Comparison of ENCODE assay signal across 13 mouse cellular contexts in genomic region chr2:166522612-166523120, GRCm38 (mm10).
DNase-seq lines count a peak whose midpoint lies in the region; ATAC-seq and TF ChIP-seq lines count a peak whose summit lies in the region.
"Had no signal": no experiment of that assay in that cellular context is flagged by ENCODE, and none has a peak within 500 bp of the region (broad histone marks: within the 10 kb centered on the region; RNA-seq: fewer than 3 reads in every experiment).

No protein-coding gene starts in this region.

- H3K27ac ChIP-seq in heart, embryonic 12.5 days (ENCODE audit: poor library complexity, severe bottlenecking) = peak overlapping the region; percentile 95
- no peak overlapping the region for H3K27ac ChIP-seq in lung, postnatal 0 days (ENCODE audit: low read length)
- peak overlapping the region; percentile 55 for H3K27ac ChIP-seq in intestine, embryonic 16.5 days (ENCODE audit: low read length)
- H3K27ac ChIP-seq in stomach, postnatal 0 days (replicated peaks) = peak overlapping the region; percentile 67; the same call in 1 of the 2 replicates
- H3K27ac ChIP-seq: left cerebral cortex, adult 2 months had no signal

- H3K27me3 ChIP-seq in heart, embryonic 12.5 days (replicated peaks) = no peaks in the 10 kb centered on the region
- H3K27me3 ChIP-seq in lung, postnatal 0 days (replicated peaks; ENCODE audit: insufficient read depth, low read length) = no peaks in the 10 kb centered on the region
- no peaks in the 10 kb centered on the region for H3K27me3 ChIP-seq in intestine, embryonic 16.5 days (replicated peaks; ENCODE audit: control insufficient read depth, insufficient read depth, low read length)
- no peaks in the 10 kb centered on the region; the same call in 1 of the 2 replicates for H3K27me3 ChIP-seq in stomach, postnatal 0 days (ENCODE audit: control insufficient read depth, insufficient read depth, low read length)

- intact Hi-C loops in heart, postnatal 14 days (cut with DNase I) = no loop called here

- no peak overlapping the region for H3K4me3 ChIP-seq in heart, embryonic 12.5 days
- no peak overlapping the region for H3K4me3 ChIP-seq in lung, postnatal 0 days (ENCODE audit: low read depth, low read length)
- no peak overlapping the region for H3K4me3 ChIP-seq in intestine, embryonic 16.5 days (ENCODE audit: low read length)
- no peak overlapping the region for H3K4me3 ChIP-seq in stomach, postnatal 0 days (ENCODE audit: low read depth, low read length)
- H3K4me3 ChIP-seq: hindbrain, embryonic 15.5 days; left cerebral cortex, adult 2 months had no signal

- H3K4me2 ChIP-seq in heart, embryonic 12.5 days = peak overlapping the region; percentile 16
- H3K4me2 ChIP-seq in lung, postnatal 0 days (replicated peaks; ENCODE audit: low read depth, low read length) = peak overlapping the region; percentile 5; the same call in 1 of the 2 replicates
- H3K4me2 ChIP-seq in intestine, embryonic 16.5 days (ENCODE audit: low read depth, low read length) = peak overlapping the region; percentile 40; the same call in 1 of the 2 replicates
- H3K4me2 ChIP-seq in stomach, postnatal 0 days (replicated peaks; ENCODE audit: low read depth) = peak overlapping the region; percentile 35
- H3K4me2 ChIP-seq: hindbrain, embryonic 15.5 days had no signal

- no peak for TF ChIP-seq CTCF in lung, postnatal 0 days (IDR thresholded peaks at IDR 0.05)
- no peak for TF ChIP-seq CTCF in stomach, postnatal 0 days (IDR thresholded peaks at IDR 0.05; ENCODE audit: low read depth)

- no peaks in the 10 kb centered on the region for H3K9me3 ChIP-seq in heart, embryonic 12.5 days (replicated peaks)
- no peaks in the 10 kb centered on the region for H3K9me3 ChIP-seq in lung, postnatal 0 days (ENCODE audit: low read length)
- no peaks in the 10 kb centered on the region for H3K9me3 ChIP-seq in intestine, embryonic 16.5 days (ENCODE audit: control insufficient read depth, low read length)
- H3K9me3 ChIP-seq in stomach, postnatal 0 days (ENCODE audit: control insufficient read depth, low read length) = no peaks in the 10 kb centered on the region
- H3K9me3 ChIP-seq: hindbrain, embryonic 15.5 days had no signal

- WGBS in heart, embryonic 12.5 days = 82% methylated on average over 15 of the region's 15 CpGs
- WGBS in lung, postnatal 0 days = 67% methylated on average over 15 of the region's 15 CpGs
- 61% methylated on average over 15 of the region's 15 CpGs for WGBS in intestine, embryonic 16.5 days
- 59% methylated on average over 15 of the region's 15 CpGs for WGBS in stomach, postnatal 0 days

- no peaks in the 10 kb centered on the region for H3K36me3 ChIP-seq in heart, embryonic 12.5 days
- no peaks in the 10 kb centered on the region for H3K36me3 ChIP-seq in lung, postnatal 0 days (ENCODE audit: insufficient read depth, low read length)
- no peaks in the 10 kb centered on the region for H3K36me3 ChIP-seq in intestine, embryonic 16.5 days (ENCODE audit: control insufficient read depth, insufficient read depth, low read length)
- H3K36me3 ChIP-seq in stomach, postnatal 0 days (ENCODE audit: control insufficient read depth, insufficient read depth, low read length) = no peaks in the 10 kb centered on the region
- H3K36me3 ChIP-seq: hindbrain, embryonic 15.5 days had no signal

- peak overlapping the region; percentile 15; the same call in 1 of the 2 replicates for H3K9ac ChIP-seq in heart, embryonic 12.5 days
- no peak overlapping the region for H3K9ac ChIP-seq in lung, postnatal 0 days (replicated peaks; ENCODE audit: low read depth)
- no peak overlapping the region for H3K9ac ChIP-seq in intestine, embryonic 16.5 days (ENCODE audit: low read depth, low read length)
- no peak overlapping the region for H3K9ac ChIP-seq in stomach, postnatal 0 days (ENCODE audit: low read length)
- H3K9ac ChIP-seq: hindbrain, embryonic 15.5 days had no signal

- ATAC-seq in heart, embryonic 12.5 days (ENCODE audit: insufficient number of reproducible peaks, low FRiP score) = no peak
- ATAC-seq in lung, postnatal 0 days = no peak
- ATAC-seq in intestine, embryonic 16.5 days = no peak
- ATAC-seq in stomach, postnatal 0 days (ENCODE audit: low FRiP score, low TSS enrichment) = no peak

- TF ChIP-seq EP300 in lung, postnatal 0 days (IDR thresholded peaks at IDR 0.05) = no peak
- no peak for TF ChIP-seq EP300 in stomach, postnatal 0 days (optimal IDR thresholded peaks at IDR 0.05)

- DNase-seq in heart, postnatal 14 days = no peak
- peak; percentile 11 for DNase-seq in lung, postnatal 0 days (ENCODE audit: low spot score)
- no peak for DNase-seq in lung, postnatal 4 days
- DNase-seq in stomach, postnatal 0 days (ENCODE audit: low spot score) = peak; percentile 34
- DNase-seq in gastrocnemius, adult 8-10 months (ENCODE audit: low spot score in 2 of 2) = no peak
- DNase-seq: adrenal gland, postnatal 14 days; cerebellum, adult 11-12 months; embryo, embryonic 11 days; kidney, postnatal 36 days had no signal

- peaks cover 46% of the 10 kb centered on the region for H3K4me1 ChIP-seq in heart, embryonic 12.5 days (replicated peaks)
- no peaks in the 10 kb centered on the region for H3K4me1 ChIP-seq in lung, postnatal 0 days (ENCODE audit: insufficient read depth, low read depth, low read length)
- peaks cover 18% of the 10 kb centered on the region for H3K4me1 ChIP-seq in intestine, embryonic 16.5 days (ENCODE audit: control insufficient read depth, insufficient read depth, low read length)
- H3K4me1 ChIP-seq in stomach, postnatal 0 days (replicated peaks; ENCODE audit: control insufficient read depth, insufficient read depth) = no peaks in the 10 kb centered on the region

Comparison
In these comparisons a context has a peak if more than half of its experiments do, and no peak if none do; other contexts are left out.
1. DNase-seq: peak in lung, postnatal 0 days (single experiment) and stomach, postnatal 0 days (single experiment); none in heart, postnatal 14 days (0 of 2), lung, postnatal 4 days (0 of 2) and gastrocnemius, adult 8-10 months (0 of 2).
2. Peak in every context shown above with its lines, with median percentiles within 50 percentile points of each other: H3K4me2 ChIP-seq.